Mouse (Mus musculus) midbrain, embryonic 11.5 days (tissue): ENCODE measurements around the gene Zmynd19. TPM values are rescaled to one million over a fixed set of nuclear protein-coding genes. Genes with fewer than 3 reads are reported as not detected.
"Not testable (repeated sequence)": the region's sequence is repeated elsewhere in the genome, so short reads cannot be mapped to it uniquely, and the experiment has no call there.

Experiments
- ATAC-seq: fragments of 200-750 bp; cut with Nextera tagmentation; 2 replicates; pipeline ENCODE4 v1.8.0; 2017; ENCODE audit warnings: moderate TSS enrichment, moderate library complexity; ENCODE audit not compliant: low FRiP score
- DNase-seq: peaks from one replicate; pipeline ENCODE4 v3.0.0; 2015; ENCODE audit warnings: low spot score; ENCODE audit errors: missing footprints
- H3K27ac ChIP-seq: fragments of 300-500 bp; sonication (generic); 2 replicates; pipeline ENCODE4 v1.5.1; 2014; ENCODE audit warnings: low read depth, low read length
- H3K27me3 ChIP-seq: fragments of 300-500 bp; sonication (generic); 2 replicates; pipeline ENCODE4 v1.6.1; 2014; ENCODE audit warnings: mild to moderate bottlenecking, low read length, moderate library complexity, mixed read lengths; ENCODE audit not compliant: control insufficient read depth, insufficient read depth
- H3K36me3 ChIP-seq: fragments of 300-500 bp; sonication (generic); 2 replicates; pipeline ENCODE4 v1.6.1; 2014; ENCODE audit warnings: mild to moderate bottlenecking, low read length, moderate library complexity, mixed read lengths; ENCODE audit not compliant: control insufficient read depth, insufficient read depth
- H3K4me1 ChIP-seq: fragments of 300-500 bp; sonication (generic); 2 replicates; pipeline ENCODE4 v1.6.1; 2014; ENCODE audit warnings: low read length; ENCODE audit not compliant: control insufficient read depth, insufficient read depth
- H3K4me2 ChIP-seq: fragments of 300-500 bp; sonication (generic); 2 replicates; pipeline ENCODE4 v1.6.1; 2014; ENCODE audit warnings: mild to moderate bottlenecking, moderate library complexity
- H3K4me3 ChIP-seq: fragments of 300-500 bp; sonication (generic); 2 replicates; pipeline ENCODE4 v1.5.1; 2014; ENCODE audit warnings: low read depth, low read length
- H3K9ac ChIP-seq: fragments of 300-500 bp; sonication (generic); 2 replicates; pipeline ENCODE4 v1.6.1; 2014; ENCODE audit warnings: low read length
- H3K9me3 ChIP-seq: fragments of 300-500 bp; sonication (generic); 2 replicates; pipeline ENCODE4 v1.6.1; 2016; ENCODE audit warnings: low read length; ENCODE audit not compliant: control insufficient read depth
- WGBS: fragments of 180-500 bp; shearing (Covaris S2); extraction: QIAGEN DNeasy Blood & Tissue Kit; methylation state at CpG from one replicate; pipeline ENCODE4 v1.1.7; 2014; 5-methylcytosine and 5-hydroxymethylcytosine counted together
- polyA plus RNA-seq: library from polyadenylated mRNA; unstranded; fragments of >200 nt; fragmentation: Nextera tagmentation; extraction: Ambion mirVana; gene quantifications from 2 replicates; pipeline ENCODE4 v1.2.1, GENCODE M21; 2014

Zmynd19 gene
- polyA plus RNA-seq, 1 experiment from 2014 or later = 33.7 TPM

DNA sequence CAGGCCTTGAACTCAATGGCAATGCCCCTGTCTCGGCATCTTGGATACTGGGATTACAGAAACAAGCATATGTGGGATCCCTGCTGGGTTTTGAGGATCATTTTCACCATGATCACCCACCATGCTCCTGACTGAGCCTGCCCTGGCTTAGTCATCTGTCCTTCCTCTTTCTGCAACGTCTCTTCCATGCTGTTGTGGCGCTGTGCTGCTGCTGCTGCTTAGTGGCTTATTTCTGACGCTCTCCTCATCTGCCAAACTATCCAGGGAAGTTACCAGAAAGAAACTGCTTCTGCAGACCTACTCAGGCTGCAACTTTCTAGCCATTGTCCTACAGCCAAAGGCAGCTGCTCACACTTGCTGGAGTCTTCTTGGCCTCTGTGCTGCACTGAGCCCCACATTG is 20.8 kb downstream of the Zmynd19 start:
- Histone ChIP-seq H3K4me3 (no peak overlapping the region), H3K9me3 (no peaks in the 10 kb centered on the region), H3K4me2 (no peak overlapping the region), H3K27ac (no peak overlapping the region), H3K4me1 (peaks cover 4% of the 10 kb centered on the region; the same call in 1 of the 2 replicates), H3K27me3 (no peaks in the 10 kb centered on the region), H3K36me3 (peaks cover 19% of the 10 kb centered on the region), H3K9ac (no peak overlapping the region)
- ATAC-seq = no peak
- no peak for DNase-seq
- WGBS = 81% methylated on average over 4 of the region's 4 CpGs

DNA sequence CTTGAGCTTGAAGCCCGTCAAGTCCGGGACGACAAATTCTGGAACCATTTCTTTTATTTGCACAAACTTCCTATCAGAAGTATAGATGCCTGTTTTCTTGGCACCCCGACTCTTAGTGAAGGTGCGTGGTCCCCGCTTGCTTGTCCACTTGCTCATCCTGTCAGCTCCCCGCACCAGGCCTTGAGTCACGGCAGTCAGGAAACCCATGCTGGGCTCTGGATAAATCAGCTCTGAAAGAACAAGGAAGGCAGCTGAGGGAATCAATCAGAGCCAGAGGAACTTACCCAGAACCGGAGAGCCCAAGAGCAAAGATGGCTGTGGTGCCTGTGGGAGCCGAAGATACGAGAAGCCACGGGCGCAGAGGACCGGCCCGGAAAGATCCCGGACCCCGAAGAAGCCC is 24.9 kb downstream of the Zmynd19 start:
- H3K9me3 ChIP-seq, ATAC-seq, DNase-seq, H3K36me3 ChIP-seq, H3K27me3 ChIP-seq: not testable (repeated sequence)
- Histone ChIP-seq H3K27ac (peak overlapping the region; percentile 73), H3K9ac (peak overlapping the region; percentile 83), H3K4me3 (peak overlapping the region; percentile 78), H3K4me1 (peaks cover 12% of the 10 kb centered on the region), H3K4me2 (peak overlapping the region; percentile 81)
- WGBS = under 1% methylated on average over 17 of the region's 17 CpGs

DNA sequence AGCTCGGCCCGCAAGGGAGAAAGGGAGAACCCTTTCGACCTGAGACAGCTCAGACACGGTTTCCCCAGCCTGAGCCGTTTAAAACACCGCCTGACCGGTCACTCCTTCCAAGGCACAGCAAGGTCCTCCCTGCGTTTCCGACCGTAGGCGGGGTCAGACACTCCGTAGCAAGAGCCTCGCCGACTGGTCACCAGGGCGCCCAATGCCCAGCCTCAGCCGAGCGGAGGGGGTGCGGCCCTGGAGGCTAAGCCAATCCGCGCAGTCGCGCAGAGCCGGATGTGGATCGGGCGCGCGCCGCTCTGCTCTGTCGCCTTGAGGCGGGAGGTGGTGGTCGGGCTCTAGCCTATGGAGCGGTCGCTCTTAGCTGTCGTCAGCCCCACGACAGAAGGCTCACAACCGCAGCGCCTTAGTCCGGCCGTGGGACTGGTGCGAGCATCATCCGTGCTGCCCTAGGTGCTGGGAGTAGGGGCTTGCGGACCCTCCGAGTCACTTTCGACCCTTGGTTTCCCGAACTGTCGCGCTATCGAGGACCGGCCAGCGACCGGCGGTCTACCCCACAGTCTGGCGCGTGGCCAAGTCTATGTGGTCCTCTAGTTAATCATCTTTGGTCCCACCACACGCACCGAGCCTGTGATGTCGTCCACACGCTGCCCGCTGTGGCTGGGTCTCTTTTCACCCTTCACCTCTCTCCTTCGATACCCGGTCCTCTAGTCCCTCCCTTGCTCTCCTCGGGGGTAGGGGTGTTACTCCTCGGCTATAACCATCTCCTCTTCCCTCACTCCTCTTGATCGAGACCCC is 25.5 kb downstream of the Zmynd19 start, which contains the start of gene Mrpl41:
Gene Mrpl41 (minus strand): TSS at position 193 of the 798 bp plus-strand sequence.
- ATAC-seq (peak; percentile 99), DNase-seq (peak; percentile 99)
- Histone ChIP-seq H3K9ac (peak within 1 kb of the TSS; percentile 83), H3K9me3 (no peaks in the 10 kb centered on the region), H3K4me2 (peak within 1 kb of the TSS; percentile 81), H3K27ac (peak within 1 kb of the TSS; percentile 73), H3K27me3 (no peaks in the 10 kb centered on the region), H3K36me3 (peaks cover 5% of the 10 kb centered on the region; the same call in 1 of the 2 replicates), H3K4me1 (peaks cover 12% of the 10 kb centered on the region), H3K4me3 (peak within 1 kb of the TSS; percentile 78)
- under 1% methylated on average over 62 of the region's 64 CpGs for WGBS

DNA sequence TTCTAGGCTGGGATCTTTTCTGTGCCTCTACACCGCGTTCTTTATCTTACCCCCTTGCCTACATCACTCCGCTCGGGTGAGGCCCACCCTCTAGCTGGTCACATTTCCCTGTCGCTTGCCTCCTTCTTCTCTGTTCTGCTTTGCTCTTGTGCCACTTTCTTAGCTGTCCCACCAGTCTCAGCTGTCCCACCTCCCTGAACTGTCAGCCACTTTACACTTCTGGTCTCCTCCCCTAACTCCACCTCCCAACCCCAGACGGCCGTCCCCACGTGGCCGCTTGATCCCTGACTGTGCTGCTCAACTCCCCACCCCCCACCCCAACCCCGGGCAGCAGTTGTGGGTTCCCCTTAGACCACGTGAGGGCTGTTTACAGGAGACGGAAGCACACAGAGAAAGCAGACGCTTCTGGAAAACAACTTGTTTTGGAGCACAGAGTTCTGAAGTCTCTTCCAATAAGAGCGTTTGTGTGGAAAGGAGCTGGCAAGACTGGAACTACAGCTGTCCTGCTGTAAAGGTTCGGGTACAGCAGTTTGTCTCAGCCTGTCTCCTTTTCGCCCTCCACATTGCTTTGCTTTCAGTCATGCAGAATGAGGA is 26.2 kb downstream of the Zmynd19 start, which contains the start of gene Pnpla7:
Gene Pnpla7 (plus strand): TSS at position 330 of the 594 bp plus-strand sequence.
- Histone ChIP-seq H3K36me3 (no peaks in the 10 kb centered on the region), H3K4me2 (peak within 1 kb of the TSS; percentile 81), H3K4me3 (peak within 1 kb of the TSS; percentile 78), H3K27ac (peak within 1 kb of the TSS; percentile 73), H3K9ac (peak within 1 kb of the TSS; percentile 83), H3K4me1 (peaks cover 12% of the 10 kb centered on the region), H3K27me3 (no peaks in the 10 kb centered on the region), H3K9me3 (no peaks in the 10 kb centered on the region)
- ATAC-seq (peak; percentile 57), DNase-seq (peak; percentile 93)
- 2% methylated on average over 16 of the region's 16 CpGs for WGBS

DNA sequence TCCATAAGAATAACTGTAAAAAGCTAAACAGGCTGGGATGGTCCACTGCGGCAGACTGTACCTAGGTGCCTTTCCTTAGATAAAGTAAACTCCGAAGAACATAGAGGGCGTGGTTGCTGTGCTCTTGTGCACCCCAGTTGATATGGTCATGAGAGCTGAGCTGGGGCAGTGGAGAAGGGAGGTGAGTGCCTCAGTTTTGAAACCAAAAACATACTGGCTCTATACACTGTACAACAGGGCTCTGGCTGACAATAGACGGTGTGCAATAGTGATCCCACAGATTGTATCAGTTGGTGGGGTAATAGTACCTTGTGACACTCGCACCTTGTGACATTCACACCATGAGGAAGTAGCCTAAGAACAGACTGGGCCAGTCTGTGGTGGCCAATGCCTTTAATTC is 27.4 kb downstream of the Zmynd19 start:
- H3K9me3 ChIP-seq = no peaks in the 10 kb centered on the region
- no peak overlapping the region for H3K4me2 ChIP-seq
- no peak overlapping the region for H3K9ac ChIP-seq
- no peak overlapping the region for H3K4me3 ChIP-seq
- ATAC-seq (no peak), DNase-seq (no peak)
- 92% methylated on average over 5 of the region's 5 CpGs for WGBS
- H3K4me1 ChIP-seq = peaks cover 12% of the 10 kb centered on the region
- H3K27me3 ChIP-seq = no peaks in the 10 kb centered on the region
- H3K36me3 ChIP-seq = no peaks in the 10 kb centered on the region
- H3K27ac ChIP-seq = no peak overlapping the region

DNA sequence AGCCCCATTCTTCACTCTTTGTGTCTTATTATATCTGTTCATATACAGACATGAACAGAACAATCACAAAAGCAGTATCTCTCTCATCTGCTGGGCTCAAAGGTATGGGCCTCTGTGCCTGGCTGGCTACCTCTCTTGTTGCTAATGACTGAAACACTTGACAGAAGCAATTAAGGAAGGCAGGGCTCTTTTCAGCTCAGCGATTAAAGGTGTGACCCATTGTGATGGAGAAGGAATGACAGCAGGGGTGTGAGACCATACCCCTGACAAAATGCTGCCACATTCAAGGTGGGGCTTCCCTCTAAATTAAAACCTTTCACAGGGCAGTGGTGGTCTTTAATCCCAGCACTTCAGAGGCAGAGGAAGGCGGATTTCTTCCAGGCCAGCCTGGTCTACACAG is 38.2 kb downstream of the Zmynd19 start:
- H3K4me2 ChIP-seq = no peak overlapping the region
- H3K4me1 ChIP-seq = no peaks in the 10 kb centered on the region
- H3K4me3 ChIP-seq = no peak overlapping the region
- no peaks in the 10 kb centered on the region for H3K9me3 ChIP-seq
- no peaks in the 10 kb centered on the region for H3K36me3 ChIP-seq
- ATAC-seq = no peak
- no peak overlapping the region for H3K27ac ChIP-seq
- 75% methylated on average over 2 of the region's 2 CpGs for WGBS
- no peaks in the 10 kb centered on the region for H3K27me3 ChIP-seq
- no peak overlapping the region for H3K9ac ChIP-seq
- no peak for DNase-seq

DNA sequence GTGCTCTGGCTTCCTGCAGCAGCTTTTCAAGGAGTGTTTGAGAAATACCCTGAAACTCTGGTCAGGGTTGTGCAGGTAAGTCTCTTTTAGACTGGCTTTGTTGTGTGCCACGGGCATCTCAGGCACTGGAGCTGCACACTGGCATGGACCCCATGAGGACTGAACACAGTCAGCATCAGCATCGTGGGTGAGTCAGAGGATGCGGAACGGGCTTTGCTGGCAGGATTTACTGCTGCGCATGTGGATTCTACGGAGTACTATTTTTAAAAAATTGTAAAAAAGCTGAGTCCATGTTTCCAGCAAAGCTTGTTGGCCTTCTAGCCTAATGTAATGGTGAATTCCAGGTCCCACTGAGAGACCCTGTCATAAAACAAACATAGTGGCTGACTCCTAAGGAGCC is 45.7 kb downstream of the Zmynd19 start:
- Histone ChIP-seq H3K9ac (no peak overlapping the region), H3K4me3 (no peak overlapping the region), H3K4me2 (no peak overlapping the region), H3K36me3 (no peaks in the 10 kb centered on the region), H3K27ac (no peak overlapping the region), H3K4me1 (no peaks in the 10 kb centered on the region), H3K9me3 (no peaks in the 10 kb centered on the region), H3K27me3 (no peaks in the 10 kb centered on the region)
- ATAC-seq (no peak), DNase-seq (no peak)
- 87% methylated on average over 6 of the region's 6 CpGs for WGBS

DNA sequence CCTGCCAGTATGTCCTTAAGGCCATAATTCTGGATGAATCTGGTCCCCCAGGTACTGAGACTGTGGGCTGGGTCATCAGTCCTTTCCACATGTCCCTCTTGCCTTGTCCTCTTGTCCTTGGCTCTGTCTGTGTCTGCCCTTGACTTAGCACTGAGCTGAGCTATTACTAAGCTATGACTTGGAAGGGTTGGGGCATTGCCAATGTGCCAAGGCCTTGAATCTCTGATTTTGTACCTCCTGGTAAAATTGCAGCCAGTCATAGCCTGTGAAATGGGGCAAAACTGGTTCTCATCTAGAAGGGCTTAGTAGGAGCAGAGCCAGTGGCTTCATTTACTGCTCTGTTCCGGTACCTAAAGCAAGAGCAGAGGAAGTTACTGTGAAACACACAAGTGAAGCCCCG is 46.9 kb downstream of the Zmynd19 start:
- WGBS = 91% methylated on average over 2 of the region's 2 CpGs
- Histone ChIP-seq H3K9me3 (no peaks in the 10 kb centered on the region), H3K4me3 (no peak overlapping the region), H3K27ac (no peak overlapping the region), H3K4me2 (no peak overlapping the region), H3K27me3 (no peaks in the 10 kb centered on the region), H3K36me3 (no peaks in the 10 kb centered on the region), H3K9ac (no peak overlapping the region), H3K4me1 (no peaks in the 10 kb centered on the region)
- ATAC-seq (no peak), DNase-seq (no peak)

DNA sequence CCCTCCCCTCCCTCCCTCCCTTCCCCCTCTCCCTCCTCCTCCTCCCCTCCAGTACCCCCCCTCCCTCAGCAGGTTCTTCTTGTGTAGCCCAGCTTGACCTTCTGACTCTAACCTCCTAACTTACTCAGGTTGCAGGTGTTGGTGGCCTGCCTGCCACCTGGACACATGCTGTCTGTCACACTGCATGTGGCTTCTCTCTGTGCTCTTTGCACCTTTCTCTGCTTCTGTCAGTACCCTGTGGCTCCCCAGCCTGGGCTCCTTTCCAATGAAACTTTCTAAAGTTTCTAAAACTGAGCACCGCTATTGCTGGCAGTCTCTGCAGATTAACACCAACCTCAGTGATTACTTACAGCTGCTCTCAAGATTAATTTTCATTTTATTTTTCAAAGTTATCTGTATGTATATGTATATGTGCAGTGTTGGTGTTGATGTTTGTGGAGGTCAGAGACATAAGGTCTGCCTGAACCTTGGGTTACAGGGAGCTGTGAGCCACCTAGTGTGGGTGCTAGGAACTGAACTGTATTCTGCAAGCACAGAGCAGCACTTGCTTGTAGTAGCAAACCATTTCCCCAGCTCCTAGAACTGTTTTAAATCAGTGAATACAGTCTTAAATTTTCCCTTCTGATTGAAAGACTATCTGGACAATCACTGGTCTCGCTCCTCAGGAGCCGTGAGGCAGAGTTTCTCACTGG is 51.1 kb downstream of the Zmynd19 start:
- ATAC-seq (no peak), DNase-seq (no peak)
- Histone ChIP-seq H3K9ac (no peak overlapping the region), H3K4me3 (no peak overlapping the region), H3K27ac (no peak overlapping the region), H3K36me3 (no peaks in the 10 kb centered on the region), H3K4me1 (no peaks in the 10 kb centered on the region), H3K9me3 (no peaks in the 10 kb centered on the region), H3K4me2 (no peak overlapping the region), H3K27me3 (no peaks in the 10 kb centered on the region)
- 78% methylated on average over 3 of the region's 3 CpGs for WGBS
